Mouse (Mus musculus): ENCODE data around the gene Sdk2. TPM values are rescaled to one million over a fixed set of nuclear protein-coding genes. Genes with fewer than 3 reads are reported as not detected.
A peak's percentile ranks its signal among the peaks of the same experiment; 100 is the strongest.

Gene Sdk2
- polyA plus RNA-seq, 1 experiment, result 8.6 TPM

DNA sequence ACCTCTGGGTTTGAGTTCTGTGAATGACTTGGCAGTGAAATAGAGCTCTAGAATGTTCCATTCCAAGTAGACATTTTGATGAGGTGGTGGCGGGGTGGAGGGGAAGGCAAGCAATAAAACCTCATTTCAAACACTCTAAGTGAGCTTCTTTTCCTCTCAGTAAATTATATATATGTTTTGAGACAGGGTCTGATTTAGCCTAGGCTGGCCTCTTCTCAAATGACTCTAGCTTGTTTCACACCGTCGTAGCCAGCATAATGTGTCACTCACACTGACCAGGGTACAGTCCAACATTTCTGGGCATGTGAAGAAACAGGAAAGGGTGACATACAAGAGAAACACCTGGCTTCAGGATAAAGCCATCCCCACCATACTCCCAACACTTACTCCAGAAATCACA is 68.1 kb downstream of the Sdk2 start:
- no peak for DNase-seq (ENCODE audit: extremely low spot score in 1 of 2, low spot score in 1 of 2)

DNA sequence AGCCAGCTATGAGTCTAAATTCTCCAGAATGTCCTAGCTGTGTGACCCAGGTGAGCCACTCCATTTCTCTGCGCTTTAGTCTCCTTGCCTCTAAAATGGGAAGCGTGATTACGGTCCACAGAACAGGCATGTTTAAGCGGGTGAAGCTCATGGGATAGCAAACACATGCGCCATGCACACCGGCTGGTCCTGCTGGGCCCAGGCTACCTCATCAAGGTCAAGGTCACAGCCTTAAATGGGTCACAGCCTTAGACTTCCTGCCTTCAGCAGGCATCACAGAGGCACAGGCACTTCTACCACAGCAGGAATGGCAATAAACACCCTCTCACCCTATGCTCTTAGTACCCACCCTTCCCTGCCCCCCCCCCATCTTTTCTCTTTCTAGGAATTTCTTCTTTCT is 72.9 kb downstream of the Sdk2 start:
- no peak for DNase-seq (ENCODE audit: extremely low spot score in 1 of 2, low spot score in 1 of 2)

DNA sequence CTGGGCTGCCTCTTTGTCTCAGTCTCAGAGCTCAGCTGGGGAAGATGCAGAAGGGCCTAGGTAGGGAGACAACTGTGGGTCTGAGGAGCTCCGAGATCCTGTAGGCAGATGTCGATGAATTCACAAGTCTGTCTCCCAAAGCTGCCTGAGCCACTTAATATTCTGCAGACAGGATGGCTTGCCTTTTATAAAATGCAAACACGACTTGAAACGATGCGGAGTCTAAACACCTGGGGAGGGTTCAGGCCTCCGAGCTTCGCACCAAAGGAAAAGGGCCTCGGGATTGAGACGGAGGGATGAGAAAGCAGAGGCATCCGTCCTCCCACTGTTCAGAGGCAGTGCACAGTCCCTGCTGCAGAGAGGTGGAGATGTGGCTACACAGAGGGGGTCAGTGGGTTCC is 74.0 kb downstream of the Sdk2 start:
- DNase-seq (ENCODE audit: extremely low spot score in 1 of 2, low spot score in 1 of 2), result no peak

DNA sequence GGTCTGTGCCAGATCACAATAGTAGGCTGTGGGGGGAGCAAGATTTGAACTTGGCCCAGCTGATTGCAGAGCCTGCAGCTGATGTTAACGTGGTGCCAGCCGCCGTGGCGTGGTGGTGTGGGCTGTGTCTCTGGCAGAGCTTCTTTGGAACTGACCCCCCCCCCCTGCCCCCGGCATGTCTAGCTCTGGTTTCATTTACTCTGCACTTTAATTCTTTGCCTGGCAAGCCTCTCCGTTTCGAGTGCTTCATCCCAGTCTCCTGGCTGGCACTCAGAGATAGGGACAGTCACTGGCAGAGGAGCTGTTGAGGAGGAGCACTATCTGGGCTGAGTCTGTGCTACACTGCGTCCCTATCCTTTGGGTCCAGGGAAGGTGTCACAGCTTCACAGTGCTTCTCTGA is 75.0 kb downstream of the Sdk2 start:
- no peak for DNase-seq (ENCODE audit: extremely low spot score in 1 of 2, low spot score in 1 of 2)

DNA sequence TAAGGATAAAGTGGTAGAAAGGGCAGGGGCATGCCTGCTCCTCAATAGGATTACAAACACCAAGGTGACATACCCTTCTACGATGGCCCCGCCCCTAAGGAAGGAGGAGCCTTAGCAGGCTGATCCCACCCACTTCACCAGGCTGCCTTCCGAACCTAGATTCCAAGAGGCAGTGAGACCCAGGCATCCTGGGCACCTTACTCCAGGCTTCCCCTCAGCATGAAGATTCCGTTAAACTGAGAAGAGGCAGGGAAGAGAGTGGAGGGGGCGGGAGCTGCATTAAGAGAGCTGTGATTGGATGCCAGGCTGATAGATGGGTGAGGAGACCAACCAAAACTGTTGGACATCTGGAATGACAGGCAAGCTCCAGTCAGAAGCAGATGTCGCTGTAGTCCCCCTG is 76.4 kb downstream of the Sdk2 start:
- peak; percentile 57 to 83 for DNase-seq (ENCODE audit: extremely low spot score in 1 of 2, low spot score in 1 of 2)

DNA sequence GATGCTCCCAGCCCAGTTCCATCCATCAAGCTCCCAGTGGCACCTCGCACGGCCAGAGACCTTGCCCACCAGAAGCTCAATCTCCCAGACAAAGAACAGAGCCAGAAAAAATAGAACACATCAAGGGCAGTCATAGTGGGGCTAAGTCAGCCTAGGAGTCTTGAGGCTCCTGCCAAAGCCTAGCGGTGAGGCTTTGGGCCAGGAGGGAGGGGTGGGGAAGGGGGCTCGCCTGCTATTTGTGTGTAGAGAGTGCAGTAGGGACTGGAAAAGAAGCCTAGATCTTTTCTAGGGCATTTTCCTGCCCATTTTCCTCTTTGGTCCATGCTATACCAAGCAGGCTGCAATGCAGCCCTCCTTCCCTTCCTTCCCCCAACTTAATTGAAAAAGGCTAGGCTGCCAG is 76.8 kb downstream of the Sdk2 start:
- DNase-seq (ENCODE audit: extremely low spot score in 1 of 2, low spot score in 1 of 2), result no peak

DNA sequence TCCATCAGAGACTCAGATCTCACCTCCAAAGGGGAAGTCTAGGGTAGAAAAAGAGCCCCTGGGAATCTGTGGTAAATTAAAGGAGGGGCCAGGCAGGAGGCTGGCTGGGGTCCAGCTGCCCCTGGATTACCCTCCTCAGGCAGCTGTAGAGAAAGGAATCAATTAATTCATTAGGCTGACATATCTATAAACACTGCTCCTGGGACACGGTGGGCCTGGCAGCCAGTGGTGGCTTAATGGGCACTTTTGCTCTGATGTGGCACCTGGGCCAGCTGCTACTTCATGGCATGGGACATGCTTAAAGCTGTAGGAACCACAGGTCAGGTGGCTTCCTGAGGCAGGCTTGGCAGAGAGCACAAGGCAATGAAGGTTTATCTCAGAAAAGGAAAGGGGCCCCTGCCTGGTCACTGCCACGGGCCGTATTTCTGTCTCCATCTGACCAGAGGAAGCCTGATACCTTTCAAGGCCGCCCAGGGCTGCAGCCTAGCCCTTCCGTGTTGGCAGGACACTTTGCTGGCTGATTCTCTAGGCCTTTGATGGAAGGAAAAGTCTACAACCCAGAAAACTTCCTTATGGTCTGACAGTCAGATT is 80.9 kb downstream of the Sdk2 start:
- DNase-seq (ENCODE audit: extremely low spot score in 1 of 2, low spot score in 1 of 2), result no peak

DNA sequence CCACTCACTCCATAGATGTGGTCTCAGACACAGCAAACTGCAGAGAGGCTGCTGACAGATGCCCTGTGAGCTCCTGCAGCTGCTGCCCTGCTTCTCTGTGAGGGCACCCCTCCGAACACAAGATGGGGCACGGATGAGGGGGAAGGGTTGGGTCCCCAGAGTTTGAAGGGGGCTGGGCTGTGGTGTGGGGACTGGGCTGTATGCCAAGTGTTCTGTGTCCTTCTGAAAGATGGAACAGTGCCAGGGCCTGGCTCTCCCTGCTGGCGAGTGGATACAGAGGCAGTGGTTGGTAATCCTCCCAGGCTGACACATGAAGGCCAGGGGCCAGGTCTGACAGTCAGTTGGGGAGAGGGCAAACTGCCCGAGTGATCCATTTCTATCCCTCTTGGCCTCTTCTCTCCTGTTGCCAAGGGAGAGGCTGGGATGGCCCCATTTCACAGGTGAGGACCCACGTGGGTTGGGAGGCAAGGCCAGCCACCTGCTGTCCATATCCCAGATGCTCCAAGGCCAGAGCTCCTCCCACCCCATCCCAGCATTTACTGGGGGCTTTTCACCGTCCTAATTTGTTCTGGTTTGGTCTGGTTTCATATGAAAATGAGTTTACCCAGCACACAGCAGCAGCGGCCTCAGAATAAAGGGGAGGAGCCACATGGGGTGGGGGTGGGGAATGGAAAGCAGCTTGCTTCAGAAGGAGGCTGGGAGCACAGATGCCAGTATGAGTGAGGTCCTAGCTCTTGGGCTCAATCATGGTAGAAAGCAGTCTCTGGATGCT is 84.9 kb downstream of the Sdk2 start:
- no peak for DNase-seq (ENCODE audit: extremely low spot score in 1 of 2, low spot score in 1 of 2)

DNA sequence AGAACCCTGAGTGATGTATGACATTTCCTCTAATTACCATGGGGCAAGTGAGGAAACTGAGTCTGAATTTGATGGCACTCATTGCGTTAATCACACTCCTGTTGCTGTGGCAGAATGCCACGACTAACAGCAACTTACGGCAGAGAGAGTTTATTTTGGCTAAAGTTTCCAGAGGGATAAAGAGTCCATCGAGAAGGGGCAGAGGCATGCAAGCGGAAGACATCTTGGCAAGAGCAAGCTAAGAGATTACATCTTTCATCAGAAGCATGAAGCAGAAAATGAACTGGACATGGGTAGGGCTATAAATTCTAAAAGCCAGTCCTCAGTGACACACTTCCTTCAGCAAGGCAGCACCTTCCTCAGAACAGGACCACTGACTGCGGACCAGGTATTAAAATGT is 85.8 kb downstream of the Sdk2 start:
- no peak for DNase-seq (ENCODE audit: extremely low spot score in 1 of 2, low spot score in 1 of 2)

DNA sequence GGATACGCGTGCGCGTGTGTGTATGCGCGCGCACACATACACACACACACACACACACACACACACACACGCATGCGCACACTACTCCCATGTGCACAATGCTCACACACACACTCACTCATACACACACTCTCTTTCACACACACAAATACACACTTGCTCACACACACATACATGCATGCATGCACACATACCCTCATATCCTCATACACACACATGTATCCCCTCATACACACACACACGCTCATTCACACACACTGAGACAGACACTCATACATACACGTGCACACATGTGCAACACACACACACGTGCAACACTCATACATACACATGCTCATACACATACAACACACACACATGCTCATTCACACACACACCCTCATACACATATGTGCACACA is 88.5 kb downstream of the Sdk2 start:
- DNase-seq (ENCODE audit: extremely low spot score in 1 of 2, low spot score in 1 of 2), result no peak

DNA sequence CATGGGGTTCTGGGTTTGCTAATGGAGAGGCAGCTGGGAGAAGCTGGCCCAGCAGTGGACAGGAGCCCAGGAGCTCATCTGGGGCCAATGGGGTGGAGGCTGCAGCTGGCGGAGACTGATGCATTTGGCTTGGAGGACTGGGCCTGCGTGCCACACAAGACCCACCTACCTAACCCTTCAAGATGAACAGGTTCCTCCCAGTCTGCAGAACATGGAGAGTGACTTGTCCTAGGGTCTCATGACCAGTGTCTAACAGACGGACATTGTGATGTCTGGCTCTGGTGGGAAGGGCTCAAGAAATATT is 91.2 kb downstream of the Sdk2 start:
- no peak for DNase-seq (ENCODE audit: extremely low spot score in 1 of 2, low spot score in 1 of 2)

DNA sequence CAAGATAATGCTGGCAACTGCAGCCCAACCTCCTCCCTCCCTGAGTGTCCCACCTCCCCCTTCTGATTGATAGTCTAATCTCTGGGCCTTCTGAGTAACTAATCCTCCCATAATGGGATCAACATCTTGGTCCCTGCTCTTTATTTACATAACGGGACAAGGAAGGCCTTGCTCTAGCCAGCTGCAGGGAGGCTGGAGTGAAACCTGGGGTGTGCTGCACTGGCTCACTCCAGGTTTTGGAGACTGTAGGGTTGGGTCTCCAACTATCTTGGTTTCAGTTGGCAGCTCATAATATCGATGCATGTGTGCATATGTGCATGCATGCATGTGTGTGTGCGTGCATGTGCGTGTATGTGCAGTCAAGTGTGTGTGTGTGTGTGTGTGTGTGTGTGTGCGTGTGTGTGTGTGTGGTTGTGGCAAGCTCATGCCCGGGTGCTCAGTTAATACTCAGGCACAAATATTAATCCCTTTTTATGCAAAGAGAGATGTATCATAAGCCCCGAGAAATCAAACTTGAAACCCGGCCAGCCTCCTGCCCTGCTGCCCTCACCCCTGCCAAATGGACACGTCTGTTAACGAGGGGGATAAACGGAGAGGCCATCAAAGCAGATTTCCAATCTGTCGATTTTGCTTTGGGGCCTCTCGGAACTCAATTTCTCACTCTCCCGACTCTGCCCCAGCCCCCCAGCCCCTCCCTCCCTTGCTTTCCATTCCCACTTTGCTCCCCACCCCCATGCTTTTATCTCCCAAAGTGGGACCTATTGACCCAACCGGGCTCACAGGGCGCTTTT is 91.8 kb downstream of the Sdk2 start:
- no peak for DNase-seq (ENCODE audit: extremely low spot score in 1 of 2, low spot score in 1 of 2)

DNA sequence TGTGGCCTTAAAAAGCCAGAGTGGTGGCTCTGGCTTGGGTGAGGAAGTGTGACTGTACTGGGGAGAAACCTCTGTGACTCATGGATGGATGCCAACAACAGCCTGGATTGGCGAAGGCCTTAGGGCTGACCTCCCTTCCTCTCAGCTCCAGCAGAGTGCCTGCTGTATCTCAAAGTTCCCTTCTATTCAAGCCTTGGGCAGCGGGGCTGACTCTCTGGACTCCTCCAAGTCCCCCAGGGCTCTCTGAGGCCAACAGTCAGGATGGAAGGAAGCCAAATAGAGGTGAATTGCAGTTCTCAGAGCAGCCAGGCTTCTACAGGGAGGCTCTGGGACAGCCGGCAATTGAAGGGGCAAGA is 94.4 kb downstream of the Sdk2 start:
- no peak for DNase-seq (ENCODE audit: extremely low spot score in 1 of 2, low spot score in 1 of 2)

DNA sequence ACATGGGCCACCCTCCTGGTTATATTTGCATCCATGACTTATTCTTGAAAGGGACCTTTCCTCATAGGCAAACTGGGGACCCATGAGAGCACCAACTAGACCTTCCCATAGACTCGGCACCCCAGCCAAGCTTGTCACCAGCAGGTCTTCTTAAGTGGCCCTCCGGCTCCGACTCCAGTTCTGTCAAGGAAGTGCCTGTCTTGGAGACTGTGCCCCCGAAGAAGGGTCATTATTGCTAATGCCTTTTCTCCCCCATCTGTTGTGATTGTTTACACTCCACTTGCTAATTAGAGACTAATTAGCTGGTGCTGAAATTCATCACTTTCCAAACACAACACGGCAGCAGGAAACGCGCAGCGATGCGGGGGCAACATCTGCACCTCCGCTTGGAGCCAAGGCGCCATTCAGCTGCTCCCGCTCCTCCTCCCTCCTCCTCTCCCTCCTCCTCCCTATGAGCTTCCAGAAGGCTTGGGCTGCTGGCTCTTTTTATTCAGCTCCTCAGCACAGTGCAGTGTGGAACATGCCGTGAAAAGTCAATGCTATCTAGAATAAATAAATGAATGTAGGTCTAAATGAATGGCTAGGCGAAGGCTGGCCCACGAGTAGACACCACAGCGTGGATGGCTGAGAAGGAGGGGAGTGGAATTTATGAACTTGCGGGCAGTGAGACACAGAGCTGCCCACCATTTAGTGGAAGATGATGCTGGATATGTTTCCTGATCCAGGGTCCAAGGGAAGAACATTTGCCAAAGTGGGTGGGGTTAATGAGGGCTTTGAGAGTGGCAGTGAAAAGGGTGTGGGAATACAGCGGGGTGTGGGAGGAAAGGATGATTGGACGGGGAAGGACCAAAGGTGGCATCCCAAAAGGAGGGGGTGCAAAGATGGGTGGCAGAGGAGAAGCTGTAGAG is 95.0 kb downstream of the Sdk2 start:
- peak; percentile 60 to 81 for DNase-seq (ENCODE audit: extremely low spot score in 1 of 2, low spot score in 1 of 2)

DNA sequence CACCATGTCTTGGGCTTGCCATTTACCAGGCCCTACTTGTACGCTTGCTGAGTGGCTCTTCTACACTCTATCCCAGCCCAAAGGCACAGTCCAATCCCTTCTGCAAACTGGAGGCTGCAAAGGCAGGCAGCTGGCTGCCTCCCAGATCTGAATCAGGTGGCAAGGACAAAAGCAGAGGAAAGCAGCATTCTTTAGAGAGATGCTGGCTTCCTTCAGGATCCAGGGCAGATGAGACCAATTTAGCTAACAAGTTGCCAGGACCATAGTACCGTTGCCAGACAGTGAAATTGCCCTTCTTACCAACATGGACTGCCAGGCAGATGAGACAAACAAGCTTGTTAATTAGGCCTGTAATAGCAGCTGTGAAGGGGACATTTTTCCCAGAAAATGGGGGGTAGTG is 96.8 kb downstream of the Sdk2 start:
- DNase-seq (ENCODE audit: extremely low spot score in 1 of 2, low spot score in 1 of 2), result no peak

DNA sequence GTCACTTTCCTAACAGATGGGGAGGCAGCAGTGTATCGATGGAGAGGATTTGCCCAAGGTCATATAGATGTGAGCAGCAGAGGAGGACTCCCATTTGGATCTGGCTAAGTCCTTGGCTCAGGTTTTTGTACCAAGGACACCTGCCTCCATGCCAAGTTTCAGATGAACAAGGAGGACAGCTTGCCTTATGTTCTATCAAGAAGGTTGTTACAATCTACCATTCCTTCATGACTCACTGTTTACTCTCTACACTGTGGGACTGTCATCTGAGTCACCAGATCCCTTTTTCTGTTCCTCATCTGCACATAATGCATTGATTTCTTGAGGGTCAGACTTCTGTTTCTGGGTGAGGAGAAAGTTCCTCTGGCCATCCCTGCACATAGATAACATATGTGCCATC is 101.6 kb downstream of the Sdk2 start:
- no peak for DNase-seq (ENCODE audit: extremely low spot score in 1 of 2, low spot score in 1 of 2)

DNA sequence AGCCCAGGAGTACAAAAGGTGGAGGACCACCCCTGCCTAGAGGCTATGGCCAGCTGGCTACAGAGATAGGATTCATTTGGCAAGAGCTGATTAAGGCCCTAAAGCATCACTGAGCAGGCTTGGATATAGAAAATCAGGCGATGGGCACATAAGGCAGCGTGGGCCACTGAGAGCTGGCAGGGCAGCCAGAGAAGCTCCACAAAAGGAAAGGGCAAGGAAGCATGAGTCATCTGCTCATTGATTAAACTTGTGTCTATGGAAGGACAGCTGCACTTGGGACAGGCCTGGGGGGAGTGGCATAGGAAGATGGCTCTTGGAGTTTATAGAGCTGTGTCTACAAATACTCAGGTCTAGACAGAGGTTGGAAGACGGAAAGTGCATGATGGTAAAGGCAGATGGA is 104.1 kb downstream of the Sdk2 start:
- DNase-seq (ENCODE audit: extremely low spot score in 1 of 2, low spot score in 1 of 2), result no peak

DNA sequence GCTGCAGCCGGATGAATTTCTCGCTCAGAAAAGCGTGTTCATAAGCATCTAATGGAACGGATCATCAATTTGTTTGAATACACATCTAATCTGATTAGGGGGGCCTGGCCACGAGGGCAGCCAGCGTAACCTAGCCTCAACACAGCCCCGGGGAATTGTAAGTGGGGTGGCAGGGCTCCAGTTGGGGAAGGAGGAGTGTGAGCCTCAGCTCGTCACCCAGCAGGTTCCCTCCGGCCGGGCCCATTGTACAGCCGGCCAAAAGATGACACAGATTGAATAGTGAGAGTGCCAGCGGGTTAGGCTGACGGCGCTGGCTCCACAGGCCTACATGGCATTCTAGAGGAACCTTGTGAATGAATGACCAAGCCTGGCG is 115.2 kb downstream of the Sdk2 start:
- no peak for DNase-seq (ENCODE audit: extremely low spot score in 1 of 2, low spot score in 1 of 2)

DNA sequence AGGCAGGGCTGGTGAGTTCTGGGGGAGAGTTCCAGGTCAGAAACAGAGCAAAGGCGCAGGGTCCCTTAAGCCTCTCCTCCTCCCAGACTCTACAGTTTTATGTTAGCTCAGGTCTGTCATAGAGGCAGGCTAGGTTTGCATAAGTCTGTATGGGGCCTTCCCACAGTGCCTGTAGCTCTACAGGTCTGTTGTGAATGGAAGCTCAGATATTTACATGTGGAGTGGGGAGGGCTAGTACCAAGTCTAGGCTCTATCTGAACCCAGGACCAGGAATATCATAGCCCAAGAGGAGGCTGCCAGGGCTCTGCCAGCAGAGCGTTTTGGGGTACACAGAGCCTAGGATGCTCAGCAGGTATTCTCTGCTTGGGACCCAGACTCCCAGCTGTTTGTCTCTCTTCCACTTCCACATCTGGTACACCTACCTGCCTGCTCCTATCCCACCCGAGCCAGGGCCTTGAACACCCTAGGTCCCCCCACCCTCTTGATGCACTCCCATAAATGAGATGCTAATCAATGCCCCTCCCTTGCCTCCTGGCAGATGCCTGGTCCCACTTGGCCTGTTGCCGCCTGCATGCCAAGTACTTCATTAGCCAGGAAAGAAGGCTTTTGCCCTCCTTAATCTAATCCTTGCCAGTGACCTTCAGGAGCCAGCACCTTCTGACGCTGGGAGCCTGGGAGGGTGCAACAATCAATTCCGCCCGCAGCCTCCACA is 115.8 kb downstream of the Sdk2 start:
- no peak for DNase-seq (ENCODE audit: extremely low spot score in 1 of 2, low spot score in 1 of 2)

DNA sequence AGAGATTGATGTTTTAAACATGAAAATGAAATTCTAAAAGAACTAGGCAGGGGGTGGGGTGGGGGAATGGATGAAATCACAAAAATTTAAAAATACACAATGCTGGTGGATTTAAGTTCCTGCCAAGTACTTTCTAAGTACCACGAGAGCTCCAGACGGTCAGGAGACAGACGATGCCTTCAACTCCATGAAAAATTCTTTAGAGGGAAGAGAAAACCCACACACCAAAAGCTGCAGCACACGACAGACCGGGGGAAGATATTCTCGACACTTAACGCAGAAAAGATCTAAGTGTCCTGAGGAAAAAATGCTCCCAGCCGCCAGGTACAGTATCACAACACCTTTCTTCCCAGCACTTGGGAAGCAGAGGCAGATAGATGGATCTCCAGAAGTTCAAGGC is 118.2 kb downstream of the Sdk2 start:
- peak; percentile 66 to 78 for DNase-seq (ENCODE audit: extremely low spot score in 1 of 2, low spot score in 1 of 2)

Data from frontal cortex, adult 2 months (tissue).